Mouse (Mus musculus) cerebellum, adult 2 months (tissue): Measurements from ENCODE around the gene Gm16485.

Experiments used
- CTCF ChIP-seq: fragments of 200-500 bp; IDR thresholded peaks from 2 replicates; pipeline ENCODE4 v1.5.1; 2011; ENCODE audit warnings: low read depth, mild to moderate bottlenecking, control low read depth, low read length, moderate library complexity, borderline replicate concordance; ENCODE audit not compliant: insufficient read depth
- POLR2A ChIP-seq: fragments of 200-500 bp; IDR thresholded peaks from 2 replicates; pipeline ENCODE4 v1.6.1; 2011; ENCODE audit warnings: low read length, control low read depth, borderline replicate concordance; ENCODE audit not compliant: insufficient read depth

DNA sequence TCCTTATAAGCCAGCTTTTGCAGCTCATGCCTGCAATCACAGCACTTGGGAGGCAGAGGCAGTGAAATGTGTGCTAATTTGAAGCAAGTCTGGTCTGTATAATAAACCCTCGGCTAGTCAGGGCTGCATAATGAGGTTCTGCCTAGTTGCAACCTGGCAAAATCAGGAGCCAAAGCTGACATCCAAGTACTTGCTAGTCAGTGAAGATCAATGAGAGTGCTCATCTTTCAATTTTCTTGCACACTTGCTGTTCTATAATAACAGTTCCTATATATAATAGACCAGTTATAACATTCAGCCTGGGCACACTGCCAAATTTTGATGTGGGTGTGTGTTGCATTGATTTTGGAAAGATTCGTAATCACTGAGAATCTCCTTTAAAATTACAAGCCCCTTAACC, 6.2 kb downstream of the Gm16485 start:
- TF ChIP-seq CTCF (no peak), POLR2A (no peak)
